In the genomic region with DNA sequence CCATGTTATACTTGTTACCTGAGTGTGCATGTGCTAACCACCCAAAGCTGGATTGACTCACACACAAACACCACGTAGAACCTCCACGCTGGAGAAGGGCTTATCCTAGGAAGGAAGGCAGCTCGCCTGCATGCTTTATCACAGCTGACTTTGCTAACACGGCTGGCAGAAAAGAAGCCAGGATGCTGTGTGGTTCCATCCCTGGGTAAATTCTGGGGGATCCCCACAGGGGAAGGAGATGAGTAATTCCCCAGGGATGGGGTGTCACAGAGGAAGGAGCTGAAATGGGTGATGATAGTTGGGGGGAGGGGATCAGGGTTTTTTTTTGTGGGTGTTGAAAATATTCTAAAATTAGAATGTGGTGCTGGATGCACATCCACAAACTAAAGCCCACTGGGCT, we compare ENCODE assay signal across 41 mouse cellular contexts. TPM values are rescaled to one million over a fixed set of nuclear protein-coding genes. Genes with fewer than 3 reads are reported as not detected.
"Had no signal": no experiment of that assay in that cellular context is flagged by ENCODE, and none has a peak within 500 bp of the region (broad histone marks: within the 10 kb centered on the region; RNA-seq: fewer than 3 reads in every experiment).

No protein-coding gene starts in this region.

- ATAC-seq: liver, embryonic 12.5 days; liver, postnatal 0 days; lung, postnatal 0 days; midbrain, embryonic 13.5 days; midbrain, embryonic 15.5 days; midbrain, embryonic 16.5 days had no signal

- H3K36me3 ChIP-seq: midbrain, embryonic 10.5 days; midbrain, embryonic 12.5 days; midbrain, embryonic 13.5 days; midbrain, embryonic 15.5 days; neural tube, embryonic 12.5 days had no signal

- DNase-seq: liver; liver, embryonic 13.5 days; liver, postnatal 0 days; lung, adult 18-20 months; lung, adult 2 months; lung, embryonic 14.5 days; lung, postnatal 10 days; lung, postnatal 14 days; lung, postnatal 36 days; lung, postnatal 4 days; midbrain, embryonic 14.5 days had no signal

- H3K9me3 ChIP-seq: limb, embryonic 10.5 days; limb, embryonic 12.5 days; limb, embryonic 13.5 days; limb, embryonic 15.5 days; liver, embryonic 12.5 days; liver, embryonic 13.5 days; liver, embryonic 15.5 days; lung, embryonic 15.5 days; megakaryocyte, embryonic 14.5 days; midbrain, embryonic 10.5 days; midbrain, embryonic 12.5 days; midbrain, embryonic 13.5 days; midbrain, embryonic 15.5 days; neural tube, embryonic 12.5 days had no signal

- H3K27me3 ChIP-seq: megakaryocyte, embryonic 14.5 days had no signal

- H3K4me2 ChIP-seq: limb, embryonic 12.5 days; limb, embryonic 13.5 days; limb, embryonic 15.5 days; liver, embryonic 11.5 days; liver, embryonic 12.5 days; liver, embryonic 13.5 days; liver, embryonic 15.5 days; lung, embryonic 14.5 days; lung, embryonic 15.5 days; midbrain, embryonic 11.5 days; midbrain, embryonic 12.5 days; midbrain, embryonic 13.5 days; midbrain, embryonic 15.5 days; neural tube, embryonic 12.5 days had no signal

- H3K9ac ChIP-seq: limb, embryonic 12.5 days; limb, embryonic 13.5 days; limb, embryonic 15.5 days; liver, embryonic 12.5 days; liver, embryonic 13.5 days; liver, embryonic 14.5 days; liver, embryonic 15.5 days; liver, postnatal 0 days; lung, embryonic 14.5 days; lung, embryonic 15.5 days; midbrain, embryonic 12.5 days; midbrain, embryonic 13.5 days; midbrain, embryonic 15.5 days; neural tube, embryonic 12.5 days had no signal

- H3K4me3 ChIP-seq: limb, embryonic 10.5 days; limb, embryonic 12.5 days; limb, embryonic 13.5 days; limb, embryonic 15.5 days; liver, embryonic 12.5 days; liver, embryonic 13.5 days; liver, embryonic 15.5 days; lung, embryonic 15.5 days; megakaryocyte, embryonic 14.5 days; midbrain, embryonic 10.5 days; midbrain, embryonic 12.5 days; midbrain, embryonic 13.5 days; midbrain, embryonic 15.5 days; myocyte; neural tube, embryonic 12.5 days had no signal

- H3K27ac ChIP-seq: limb, embryonic 10.5 days; limb, embryonic 12.5 days; limb, embryonic 13.5 days; limb, embryonic 15.5 days; liver, embryonic 12.5 days; liver, embryonic 13.5 days; liver, embryonic 14.5 days; liver, embryonic 15.5 days; lung, embryonic 15.5 days; macrophage; midbrain, embryonic 10.5 days; midbrain, embryonic 12.5 days; midbrain, embryonic 13.5 days; midbrain, embryonic 15.5 days; neural tube, embryonic 12.5 days had no signal

RNA-seq across cellular contexts. Expression of a gene that starts 5.6 kb away (rescaled TPM):
- total RNA-seq: left cerebral cortex, postnatal 10 days; left cerebral cortex, postnatal 25 days; liver, adult 2 months; megakaryocyte progenitor cell, adult 5-6 weeks; megakaryocyte, adult 5-6 weeks; megakaryocyte-erythroid progenitor cell, adult 5-6 weeks; midbrain, postnatal 0 days; monocyte, adult 5-6 weeks had no signal
- polyA plus RNA-seq: limb, embryonic 11.5 days; liver, adult 2 months; macrophage; midbrain, embryonic 11.5 days; midbrain, embryonic 14.5 days; neural tube, embryonic 11.5 days had no signal
